In genomic region chr9:108587571-108588180, GRCm38 (mm10) we compare ENCODE assay signal across 9 mouse cellular contexts. TPM values are rescaled to one million over a fixed set of nuclear protein-coding genes. Genes with fewer than 3 reads are reported as not detected.
DNase-seq lines count a peak whose midpoint lies in the region; ATAC-seq lines count a peak whose summit lies in the region.
"Had no signal": no experiment of that assay in that cellular context is flagged by ENCODE, and none has a peak within 500 bp of the region (broad histone marks: within the 10 kb centered on the region; RNA-seq: fewer than 3 reads in every experiment).

No protein-coding gene starts in this region.

- peak overlapping the region; percentile 55 for H3K4me2 ChIP-seq in forebrain, embryonic 16.5 days (ENCODE audit: low read length)

- H3K4me3 ChIP-seq in forebrain, embryonic 16.5 days (replicated peaks; ENCODE audit: low read length): peak overlapping the region; percentile 19

- H3K36me3 ChIP-seq in forebrain, embryonic 16.5 days (ENCODE audit: control insufficient read depth, insufficient read depth): no peaks in the 10 kb centered on the region

- no peaks in the 10 kb centered on the region for H3K27me3 ChIP-seq in forebrain, embryonic 16.5 days (replicated peaks; ENCODE audit: control insufficient read depth, insufficient read depth, low read length)

- peak; percentile 98 for ATAC-seq in forebrain, embryonic 16.5 days

- peak; percentile 99 for DNase-seq in ES-CJ7 (ENCODE audit: low read depth, low spot score)
- peak; percentile 73 for DNase-seq in cerebellum, adult 11-12 months
- DNase-seq in heart, postnatal 4 days: peak; percentile 88
- peak; percentile 96 for DNase-seq in layer of hippocampus, adult 9-11 months
- peak; percentile 62 for DNase-seq in lung, postnatal 25 days (ENCODE audit: low spot score)
- DNase-seq in right cerebral cortex, postnatal 25 days: peak; percentile 85
- DNase-seq in spleen, postnatal 4 days (ENCODE audit: low spot score in 2 of 2): no peak

- H3K9ac ChIP-seq in forebrain, embryonic 16.5 days (replicated peaks; ENCODE audit: low read depth, low read length): peak overlapping the region; percentile 51
- H3K9ac ChIP-seq: liver, embryonic 14.5 days had no signal

- peak overlapping the region; percentile 94 for H3K27ac ChIP-seq in forebrain, embryonic 16.5 days (ENCODE audit: low read length)
- H3K27ac ChIP-seq: liver, embryonic 14.5 days had no signal

- no peaks in the 10 kb centered on the region for H3K9me3 ChIP-seq in forebrain, embryonic 16.5 days (ENCODE audit: control insufficient read depth, low read length)

- peaks cover 26% of the 10 kb centered on the region for H3K4me1 ChIP-seq in forebrain, embryonic 16.5 days (replicated peaks; ENCODE audit: control insufficient read depth, insufficient read depth, low read length)

- under 1% methylated on average over 14 of the region's 14 CpGs for WGBS in forebrain, embryonic 16.5 days

RNA-seq across cellular contexts. Expression of gene Wdr6, which starts 9.1 kb away (rescaled TPM):
- 209 and 267 TPM in 2 replicates for polyA plus RNA-seq in forebrain, embryonic 16.5 days (2015; fragmentation: Nextera tagmentation; extraction: Ambion mirVana)
- 10 to 100 TPM; 36.6 to 40.0 TPM for total RNA-seq in heart, postnatal 4 days (2021)

RNA-seq across cellular contexts. Expression of gene P4htm, which starts 9.8 kb away (rescaled TPM):
- polyA plus RNA-seq in forebrain, embryonic 16.5 days (2015; fragmentation: Nextera tagmentation; extraction: Ambion mirVana): 21.9 and 23.6 TPM in 2 replicates
- 10 to 100 TPM; 13.2 to 13.4 TPM for total RNA-seq in heart, postnatal 4 days (2021)

RNA-seq across cellular contexts. Expression of gene Dalrd3, which starts 18.0 kb away (rescaled TPM):
- 258 and 296 TPM in 2 replicates for polyA plus RNA-seq in forebrain, embryonic 16.5 days (2015; fragmentation: Nextera tagmentation; extraction: Ambion mirVana)
- total RNA-seq in heart, postnatal 4 days (2021): 10 to 100 TPM; 20.6 to 21.6 TPM

RNA-seq across cellular contexts. Expression of gene Ndufaf3, which starts 20.4 kb away (rescaled TPM):
- 68.9 and 77.4 TPM in 2 replicates for polyA plus RNA-seq in forebrain, embryonic 16.5 days (2015; fragmentation: Nextera tagmentation; extraction: Ambion mirVana)
- 10 to 100 TPM; 57.0 to 64.2 TPM for total RNA-seq in heart, postnatal 4 days (2021)

RNA-seq across cellular contexts. Expression of gene Impdh2, which starts 27.6 kb away (rescaled TPM):
- polyA plus RNA-seq in forebrain, embryonic 16.5 days (2015; fragmentation: Nextera tagmentation; extraction: Ambion mirVana): 118 and 128 TPM in 2 replicates
- total RNA-seq in heart, postnatal 4 days (2021): 10 to 100 TPM; 77.5 to 79.6 TPM

Comparison
In these comparisons a context has a peak if more than half of its experiments do, and no peak if none do; other contexts are left out.
1. DNase-seq: peak in ES-CJ7 (single experiment), cerebellum, adult 11-12 months (single experiment), heart, postnatal 4 days (single experiment), layer of hippocampus, adult 9-11 months (single experiment), lung, postnatal 25 days (single experiment) and right cerebral cortex, postnatal 25 days (single experiment); none in spleen, postnatal 4 days (0 of 2).